Mouse (Mus musculus): Measurements from ENCODE around the gene Ubxn7. TPM values are rescaled to one million over a fixed set of nuclear protein-coding genes. Genes with fewer than 3 reads are reported as not detected.
A peak's percentile ranks its signal among the peaks of the same experiment; 100 is the strongest.

The Ubxn7 gene
- polyA plus RNA-seq, 1 experiment from 2014 or later = 8.0 TPM

DNA sequence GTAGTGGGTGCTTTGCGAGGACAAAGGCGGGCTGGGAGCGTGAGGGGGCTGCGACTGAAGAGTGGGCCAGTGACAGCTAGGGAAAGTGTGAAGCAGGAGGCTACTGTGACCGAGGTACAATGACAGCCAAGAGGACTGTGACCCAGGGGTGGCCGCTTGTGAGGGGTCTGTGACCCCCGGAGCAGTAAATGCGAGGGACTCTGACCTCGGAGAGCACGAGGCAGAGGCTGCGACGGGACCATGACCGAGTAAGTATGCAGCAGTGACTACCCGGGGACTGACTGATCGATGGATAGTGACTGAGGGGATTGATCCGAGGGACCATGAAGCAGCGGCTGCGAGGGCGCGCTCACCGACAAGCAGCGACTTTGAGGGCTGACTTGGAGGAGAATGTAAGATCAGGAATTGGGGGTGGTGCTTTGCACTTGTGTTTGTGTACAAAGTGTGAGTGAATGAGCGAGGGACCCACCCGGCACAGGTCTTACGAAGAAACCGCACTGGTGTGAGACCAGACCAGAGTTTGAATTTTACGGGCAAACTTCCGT is 99.1 kb downstream of the Ubxn7 start:
- ATAC-seq (ENCODE audit: low FRiP score, low TSS enrichment) (peak; percentile 50), DNase-seq (ENCODE audit: low spot score) (peak; percentile 42)
- Histone ChIP-seq H3K4me1 (replicated peaks; ENCODE audit: control insufficient read depth, insufficient read depth) (0 out of 2 replicates have a peak, but pooled peaks cover 4% of the 10 kb centered on the region), H3K27me3 (ENCODE audit: control insufficient read depth, insufficient read depth, low read length) (no peaks in the 10 kb centered on the region), H3K36me3 (ENCODE audit: control insufficient read depth, insufficient read depth, low read length) (no peaks in the 10 kb centered on the region), H3K4me2 (replicated peaks; ENCODE audit: low read depth) (peak overlapping the region; percentile 93), H3K27ac (replicated peaks) (peak overlapping the region; percentile 90), H3K9ac (ENCODE audit: low read length) (peak overlapping the region; percentile 91), H3K9me3 (ENCODE audit: control insufficient read depth, low read length) (no peaks in the 10 kb centered on the region), H3K4me3 (ENCODE audit: low read depth, low read length) (peak overlapping the region; percentile 92)
- TF ChIP-seq CTCF (IDR thresholded peaks at IDR 0.05; ENCODE audit: low read depth) (no peak), EP300 (optimal IDR thresholded peaks at IDR 0.05) (no peak)
- WGBS = under 1% methylated on average over 28 of the region's 28 CpGs

DNA sequence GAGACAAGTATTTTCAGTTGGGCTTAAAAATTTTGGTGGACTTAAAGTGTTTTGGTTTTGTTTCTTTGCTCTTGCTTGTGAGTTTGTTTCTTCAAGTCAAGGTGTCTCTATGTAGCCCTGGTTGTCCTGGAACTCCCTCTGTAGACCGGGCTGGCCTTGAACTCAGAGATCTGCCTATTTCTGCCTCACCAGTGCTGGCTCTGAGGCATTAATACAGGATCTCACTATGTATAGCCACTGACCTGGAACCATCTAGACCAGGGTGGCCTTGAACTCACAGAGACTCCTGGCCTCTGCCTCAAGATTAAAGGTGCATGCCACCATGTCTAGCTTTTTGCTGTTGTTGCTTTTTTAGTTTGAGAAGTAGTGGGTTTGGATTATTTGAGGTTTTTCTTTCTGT is 99.9 kb downstream of the Ubxn7 start:
- ATAC-seq (ENCODE audit: low FRiP score, low TSS enrichment) = no peak
- 93% methylated on average over 1 of the region's 1 CpGs for WGBS
- H3K27ac ChIP-seq (replicated peaks) = no peak overlapping the region

GRCm38 (mm10) chr16:32433138-32433537 is 101.1 kb downstream of the Ubxn7 start:
- 79% methylated on average over 2 of the region's 2 CpGs for WGBS
- H3K27ac ChIP-seq (replicated peaks) = no peak overlapping the region
- TF ChIP-seq CTCF (IDR thresholded peaks at IDR 0.05; ENCODE audit: low read depth) (no peak), EP300 (optimal IDR thresholded peaks at IDR 0.05) (no peak)
- H3K27me3 ChIP-seq (ENCODE audit: control insufficient read depth, insufficient read depth, low read length) = no peaks in the 10 kb centered on the region
- H3K9ac ChIP-seq (ENCODE audit: low read length) = no peak overlapping the region
- no peak overlapping the region for H3K4me3 ChIP-seq (ENCODE audit: low read depth, low read length)
- DNase-seq (ENCODE audit: low spot score) = no peak
- H3K9me3 ChIP-seq (ENCODE audit: control insufficient read depth, low read length) = no peaks in the 10 kb centered on the region
- H3K4me1 ChIP-seq (replicated peaks; ENCODE audit: control insufficient read depth, insufficient read depth) = 0 out of 2 replicates have a peak, but pooled peaks cover 4% of the 10 kb centered on the region
- no peak overlapping the region for H3K4me2 ChIP-seq (replicated peaks; ENCODE audit: low read depth)
- ATAC-seq (ENCODE audit: low FRiP score, low TSS enrichment) = no peak
- H3K36me3 ChIP-seq (ENCODE audit: control insufficient read depth, insufficient read depth, low read length) = no peaks in the 10 kb centered on the region

More for the DNA sequence above, 99.9 kb downstream of the Ubxn7 start:
- no peak for DNase-seq (ENCODE audit: low spot score)
- no peaks in the 10 kb centered on the region for H3K36me3 ChIP-seq (ENCODE audit: control insufficient read depth, insufficient read depth, low read length)
- 0 out of 2 replicates have a peak, but pooled peaks cover 4% of the 10 kb centered on the region for H3K4me1 ChIP-seq (replicated peaks; ENCODE audit: control insufficient read depth, insufficient read depth)
- H3K9me3 ChIP-seq (ENCODE audit: control insufficient read depth, low read length) = no peaks in the 10 kb centered on the region
- peak overlapping the region; percentile 91; the same call in 1 of the 2 replicates for H3K9ac ChIP-seq (ENCODE audit: low read length)
- peak overlapping the region; percentile 93 for H3K4me2 ChIP-seq (replicated peaks; ENCODE audit: low read depth)
- TF ChIP-seq EP300 (optimal IDR thresholded peaks at IDR 0.05) (no peak), CTCF (IDR thresholded peaks at IDR 0.05; ENCODE audit: low read depth) (no peak)
- H3K27me3 ChIP-seq (ENCODE audit: control insufficient read depth, insufficient read depth, low read length) = no peaks in the 10 kb centered on the region
- peak overlapping the region; percentile 92; the same call in 1 of the 2 replicates for H3K4me3 ChIP-seq (ENCODE audit: low read depth, low read length)

- Histone ChIP-seq H3K4me2 (replicated peaks; ENCODE audit: low read depth) (no peak overlapping the region), H3K4me3 (ENCODE audit: low read depth, low read length) (no peak overlapping the region), H3K4me1 (replicated peaks; ENCODE audit: control insufficient read depth, insufficient read depth) (0 out of 2 replicates have a peak, but pooled peaks cover 4% of the 10 kb centered on the region), H3K36me3 (ENCODE audit: control insufficient read depth, insufficient read depth, low read length) (no peaks in the 10 kb centered on the region), H3K9ac (ENCODE audit: low read length) (no peak overlapping the region), H3K27me3 (ENCODE audit: control insufficient read depth, insufficient read depth, low read length) (no peaks in the 10 kb centered on the region), H3K9me3 (ENCODE audit: control insufficient read depth, low read length) (no peaks in the 10 kb centered on the region), H3K27ac (replicated peaks) (no peak overlapping the region)
- ATAC-seq (ENCODE audit: low FRiP score, low TSS enrichment) (no peak), DNase-seq (ENCODE audit: low spot score) (no peak)
- 36% methylated on average over 6 of the region's 6 CpGs for WGBS
- TF ChIP-seq CTCF (IDR thresholded peaks at IDR 0.05; ENCODE audit: low read depth) (no peak), EP300 (optimal IDR thresholded peaks at IDR 0.05) (no peak)
These were observed 102.0 kb downstream of the Ubxn7 start for GRCm38 (mm10) chr16:32434066-32434465.

DNA sequence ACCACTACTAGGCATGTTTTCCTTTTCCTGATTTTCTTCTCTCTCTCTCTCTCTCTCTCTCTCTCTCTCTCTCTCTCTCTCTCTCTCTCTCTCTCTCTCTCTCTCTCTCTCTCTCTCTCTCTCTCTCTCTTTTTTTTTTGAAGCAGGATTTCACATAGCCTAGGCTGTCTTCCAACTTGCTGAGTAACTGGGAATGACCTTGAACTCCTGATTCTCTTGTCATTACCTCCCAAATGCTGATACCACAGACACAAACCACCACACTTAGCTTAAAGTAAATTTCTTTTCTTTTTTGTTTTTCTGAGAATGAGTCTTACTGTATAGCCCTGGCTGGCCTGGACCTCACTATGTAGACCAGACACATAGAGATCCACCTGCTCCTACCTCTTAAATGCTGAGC is 102.6 kb downstream of the Ubxn7 start:
- Histone ChIP-seq H3K27me3 (ENCODE audit: control insufficient read depth, insufficient read depth, low read length) (no peaks in the 10 kb centered on the region), H3K4me3 (ENCODE audit: low read depth, low read length) (no peak overlapping the region), H3K9ac (ENCODE audit: low read length) (no peak overlapping the region), H3K36me3 (ENCODE audit: control insufficient read depth, insufficient read depth, low read length) (no peaks in the 10 kb centered on the region), H3K4me2 (replicated peaks; ENCODE audit: low read depth) (no peak overlapping the region), H3K27ac (replicated peaks) (no peak overlapping the region), H3K4me1 (replicated peaks; ENCODE audit: control insufficient read depth, insufficient read depth) (0 out of 2 replicates have a peak, but pooled peaks cover 4% of the 10 kb centered on the region), H3K9me3 (ENCODE audit: control insufficient read depth, low read length) (no peaks in the 10 kb centered on the region)
- TF ChIP-seq CTCF (IDR thresholded peaks at IDR 0.05; ENCODE audit: low read depth) = no peak
- TF ChIP-seq EP300 (optimal IDR thresholded peaks at IDR 0.05) = no peak
- DNase-seq (ENCODE audit: low spot score) = no peak
- ATAC-seq (ENCODE audit: low FRiP score, low TSS enrichment) = no peak

GRCm38 (mm10) chr16:32436657-32437056 is 104.6 kb downstream of the Ubxn7 start:
- WGBS = 52% methylated on average over 1 of the region's 1 CpGs
- no peak for DNase-seq (ENCODE audit: low spot score)
- Histone ChIP-seq H3K36me3 (ENCODE audit: control insufficient read depth, insufficient read depth, low read length) (0 out of 2 replicates have a peak, but pooled peaks cover 2% of the 10 kb centered on the region), H3K27ac (replicated peaks) (no peak overlapping the region), H3K4me2 (replicated peaks; ENCODE audit: low read depth) (no peak overlapping the region), H3K9ac (ENCODE audit: low read length) (no peak overlapping the region), H3K4me1 (replicated peaks; ENCODE audit: control insufficient read depth, insufficient read depth) (0 out of 2 replicates have a peak, but pooled peaks cover 4% of the 10 kb centered on the region), H3K27me3 (ENCODE audit: control insufficient read depth, insufficient read depth, low read length) (no peaks in the 10 kb centered on the region), H3K4me3 (ENCODE audit: low read depth, low read length) (no peak overlapping the region), H3K9me3 (ENCODE audit: control insufficient read depth, low read length) (no peaks in the 10 kb centered on the region)
- ATAC-seq (ENCODE audit: low FRiP score, low TSS enrichment) = no peak
- TF ChIP-seq CTCF (IDR thresholded peaks at IDR 0.05; ENCODE audit: low read depth) (no peak), EP300 (optimal IDR thresholded peaks at IDR 0.05) (no peak)

All from stomach, postnatal 0 days (tissue).